Mouse (Mus musculus) heart, postnatal 0 days (tissue): ENCODE measurements around the gene Mettl6. TPM values are rescaled to one million over a fixed set of nuclear protein-coding genes. Genes with fewer than 3 reads are reported as not detected.
A peak's percentile ranks its signal among the peaks of the same experiment; 100 is the strongest.

Source experiments
- ATAC-seq: fragments of 200-750 bp; cut with Nextera tagmentation; 2 replicates; pipeline ENCODE4 v1.8.0; 2017; ENCODE audit warnings: low read depth, moderate number of reproducible peaks, moderate library complexity; ENCODE audit not compliant: insufficient read depth
- DNase-seq: peaks from one replicate; pipeline ENCODE4 v3.0.0-alpha.2; 2016; ENCODE audit warnings: low spot score
- H3K27ac ChIP-seq: fragments of 300-500 bp; sonication (generic); 2 replicates; pipeline ENCODE4 v1.5.1; 2014; ENCODE audit warnings: low read depth, mild to moderate bottlenecking
- H3K27me3 ChIP-seq: fragments of 300-500 bp; sonication (generic); 2 replicates; pipeline ENCODE4 v1.6.1; 2014; ENCODE audit warnings: low read length, mixed read lengths; ENCODE audit not compliant: control insufficient read depth, insufficient read depth
- H3K36me3 ChIP-seq: fragments of 300-500 bp; sonication (generic); replicated peaks from 2 replicates; pipeline ENCODE4 v1.6.1; 2014; ENCODE audit warnings: low read length, mixed read lengths; ENCODE audit not compliant: control insufficient read depth, insufficient read depth
- H3K4me1 ChIP-seq: fragments of 300-500 bp; sonication (generic); 2 replicates; pipeline ENCODE4 v1.6.1; 2014; ENCODE audit warnings: antibody characterized with exemption; ENCODE audit not compliant: control insufficient read depth, insufficient read depth
- H3K4me2 ChIP-seq: fragments of 300-500 bp; sonication (generic); 2 replicates; pipeline ENCODE4 v1.6.1; 2014; ENCODE audit warnings: low read depth, mild to moderate bottlenecking, low read length, moderate library complexity
- H3K4me3 ChIP-seq: fragments of 300-500 bp; sonication (generic); 2 replicates; pipeline ENCODE4 v1.5.1; 2014; ENCODE audit warnings: low read depth, low read length
- H3K9ac ChIP-seq: fragments of 300-500 bp; sonication (generic); replicated peaks from 2 replicates; pipeline ENCODE4 v1.6.1; 2014; ENCODE audit warnings: low read depth, low read length, mixed read lengths
- H3K9me3 ChIP-seq: fragments of 300-500 bp; sonication (generic); replicated peaks from 2 replicates; pipeline ENCODE4 v1.6.1; 2016; ENCODE audit warnings: low read length; ENCODE audit not compliant: control insufficient read depth
- CTCF ChIP-seq: IDR thresholded peaks from 2 replicates; pipeline ENCODE4 v1.5.1; 2016; ENCODE audit warnings: antibody characterized with exemption, control low read depth, low read depth
- EP300 ChIP-seq: IDR thresholded peaks from 2 replicates; pipeline ENCODE4 v1.6.1; 2016; ENCODE audit warnings: antibody characterized with exemption, low read depth
- WGBS: fragments of 180-500 bp; shearing (Covaris S2); extraction: QIAGEN DNeasy Blood & Tissue Kit; methylation state at CpG from one replicate; pipeline ENCODE4 v1.1.7; 2014; 5-methylcytosine and 5-hydroxymethylcytosine counted together
- polyA plus RNA-seq: library from polyadenylated mRNA; unstranded; fragments of >200 nt; fragmentation: Nextera tagmentation; extraction: Ambion mirVana; gene quantifications from 2 replicates; pipeline ENCODE4 v1.2.1, GENCODE M21; 2015
- total RNA-seq: library from RNA; depleted of rRNA; stranded (reverse); fragments of >200 nt; gene quantifications from 2 replicates; pipeline ENCODE4 v1.2.3, GENCODE M21; 2014; ENCODE audit warnings: low replicate concordance

Gene Mettl6
- total and polyA plus RNA-seq, 2 experiments from 2014 or later: 21.7 to 26.6 TPM

- TF ChIP-seq EP300 (no peak), CTCF (no peak)
- H3K9ac ChIP-seq: peak overlapping the region; percentile 94
- H3K4me3 ChIP-seq: peak overlapping the region; percentile 95
- no peak for ATAC-seq
- H3K9me3 ChIP-seq: no peaks in the 10 kb centered on the region
- peaks cover 39% of the 10 kb centered on the region for H3K36me3 ChIP-seq
- H3K4me1 ChIP-seq: peaks cover 25% of the 10 kb centered on the region
- no peak for DNase-seq
- H3K27ac ChIP-seq: peak overlapping the region; percentile 91
- 2% methylated on average over 8 of the region's 8 CpGs for WGBS
- H3K4me2 ChIP-seq: peak overlapping the region; percentile 72
- no peaks in the 10 kb centered on the region for H3K27me3 ChIP-seq
Observed at GRCm38 (mm10) chr14:31495538-31495937, 698 bp upstream of the Mettl6 start.

- no peaks in the 10 kb centered on the region for H3K9me3 ChIP-seq
- no peak for TF ChIP-seq CTCF
- TF ChIP-seq EP300: peak; percentile 5; the same call in 1 of the 2 replicates
- peaks cover 25% of the 10 kb centered on the region for H3K4me1 ChIP-seq
- peak; percentile 12 for DNase-seq
- no peaks in the 10 kb centered on the region for H3K27me3 ChIP-seq
- peak within 1 kb of the TSS; percentile 91 for H3K27ac ChIP-seq
- peak within 1 kb of the TSS; percentile 72 for H3K4me2 ChIP-seq
- peak; percentile 34 for ATAC-seq
- H3K9ac ChIP-seq: peak within 1 kb of the TSS; percentile 94
- peaks cover 33% of the 10 kb centered on the region for H3K36me3 ChIP-seq
- WGBS: under 1% methylated on average over 37 of the region's 37 CpGs
- peak within 1 kb of the TSS; percentile 95 for H3K4me3 ChIP-seq
Observed at GRCm38 (mm10) chr14:31494349-31494974, 378 bp downstream of the Mettl6 start, which contains the start of gene Eaf1. Eaf1 (plus strand) TSS chr14:31494399.

DNA sequence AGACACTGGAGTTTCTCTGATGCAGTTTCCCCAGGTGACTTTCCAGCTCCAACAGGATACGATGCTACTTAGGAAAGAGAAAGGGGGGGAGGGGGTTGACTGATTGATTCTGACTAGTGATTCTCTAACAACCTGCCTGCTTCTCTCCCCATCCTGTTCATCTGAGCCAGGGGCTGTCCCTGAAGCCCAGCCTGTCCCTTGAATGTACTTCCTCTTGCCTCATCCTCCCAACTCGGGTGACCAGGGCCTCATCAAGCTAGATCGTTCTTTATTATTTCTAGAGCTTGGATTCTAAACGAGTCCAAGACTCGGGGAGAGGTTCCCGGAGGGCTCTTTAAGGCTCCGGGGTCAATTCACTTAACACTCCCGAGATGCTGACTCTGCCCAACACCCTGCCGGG is 939 bp downstream of the Mettl6 start:
- no peaks in the 10 kb centered on the region for H3K27me3 ChIP-seq
- no peak for TF ChIP-seq CTCF
- no peak for TF ChIP-seq EP300
- H3K9me3 ChIP-seq: no peaks in the 10 kb centered on the region
- H3K4me1 ChIP-seq: peaks cover 25% of the 10 kb centered on the region
- WGBS: 32% methylated on average over 9 of the region's 9 CpGs
- DNase-seq (no peak), ATAC-seq (no peak)
- peak overlapping the region; percentile 91 for H3K27ac ChIP-seq
- H3K9ac ChIP-seq: peak overlapping the region; percentile 94
- peaks cover 31% of the 10 kb centered on the region for H3K36me3 ChIP-seq
- peak overlapping the region; percentile 72 for H3K4me2 ChIP-seq
- H3K4me3 ChIP-seq: peak overlapping the region; percentile 95

DNA sequence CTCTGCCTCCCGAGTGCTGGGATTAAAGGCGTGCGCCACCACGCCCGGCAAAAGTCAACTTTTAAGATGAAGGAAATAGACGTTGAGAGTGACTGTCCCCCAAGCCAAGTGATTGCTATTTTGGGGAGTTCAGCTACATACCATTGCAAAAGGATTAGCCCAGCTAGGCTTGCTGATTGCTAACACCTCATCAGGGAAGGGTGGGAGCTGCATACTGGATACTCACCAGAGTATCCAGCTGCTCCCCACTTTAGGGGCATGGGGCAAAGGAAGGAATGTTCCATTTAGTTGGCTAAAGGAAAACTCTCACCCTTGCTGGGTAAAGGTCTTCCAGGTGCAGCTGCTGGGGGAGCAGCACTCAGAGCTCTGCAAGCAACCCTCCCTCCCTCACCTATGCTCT is 6.8 kb downstream of the Mettl6 start:
- Histone ChIP-seq H3K9ac (no peak overlapping the region), H3K4me3 (no peak overlapping the region), H3K9me3 (no peaks in the 10 kb centered on the region), H3K4me2 (no peak overlapping the region), H3K27me3 (no peaks in the 10 kb centered on the region), H3K36me3 (peaks cover 73% of the 10 kb centered on the region), H3K27ac (no peak overlapping the region), H3K4me1 (no peaks in the 10 kb centered on the region)
- 83% methylated on average over 6 of the region's 6 CpGs for WGBS
- ATAC-seq: no peak
- TF ChIP-seq EP300 (no peak), CTCF (no peak)
- no peak for DNase-seq

- ATAC-seq: no peak
Observed at GRCm38 (mm10) chr14:31486465-31486864, 8.4 kb downstream of the Mettl6 start.

GRCm38 (mm10) chr14:31482417-31482816 is 12.4 kb downstream of the Mettl6 start:
- peaks cover 95% of the 10 kb centered on the region for H3K36me3 ChIP-seq
- ATAC-seq: no peak; the same call in 1 of the 2 replicates
- H3K9me3 ChIP-seq: no peaks in the 10 kb centered on the region
- no peaks in the 10 kb centered on the region for H3K27me3 ChIP-seq
- DNase-seq: no peak
- H3K4me1 ChIP-seq: no peaks in the 10 kb centered on the region
- TF ChIP-seq EP300 (no peak), CTCF (no peak)
- H3K27ac ChIP-seq: no peak overlapping the region
- 85% methylated on average over 5 of the region's 5 CpGs for WGBS
- H3K4me3 ChIP-seq: no peak overlapping the region
- no peak overlapping the region for H3K9ac ChIP-seq
- no peak overlapping the region for H3K4me2 ChIP-seq

More at GRCm38 (mm10) chr14:31486465-31486864, 8.4 kb downstream of the Mettl6 start:
- Histone ChIP-seq H3K4me1 (no peaks in the 10 kb centered on the region), H3K4me3 (no peak overlapping the region), H3K9me3 (no peaks in the 10 kb centered on the region), H3K27ac (no peak overlapping the region), H3K36me3 (peaks cover 77% of the 10 kb centered on the region), H3K27me3 (no peaks in the 10 kb centered on the region), H3K4me2 (no peak overlapping the region), H3K9ac (no peak overlapping the region)
- WGBS: 67% methylated on average over 4 of the region's 4 CpGs
- DNase-seq: no peak
- TF ChIP-seq CTCF: peak; percentile 7; the same call in 1 of the 2 replicates
- TF ChIP-seq EP300: no peak
